Mouse (Mus musculus) megakaryocyte, embryonic 14.5 days (primary cell): Measurements from ENCODE around the gene Utrn. TPM values are rescaled to one million over a fixed set of nuclear protein-coding genes. Genes with fewer than 3 reads are reported as not detected.

Experiments used
- H3K27me3 ChIP-seq: replicated peaks from 2 replicates; pipeline ENCODE3; 2012; ENCODE audit warnings: inconsistent platforms
- H3K36me3 ChIP-seq: replicated peaks from 2 replicates; pipeline ENCODE3; 2012; ENCODE audit warnings: low read length, inconsistent platforms, mixed read lengths
- H3K4me1 ChIP-seq: 2 replicates; pipeline ENCODE4 v1.6.1; 2012; ENCODE audit warnings: inconsistent platforms
- H3K4me3 ChIP-seq: replicated peaks from 2 replicates; pipeline ENCODE3; 2012; ENCODE audit warnings: moderate library complexity, mild to moderate bottlenecking, inconsistent platforms
- H3K9me3 ChIP-seq: 2 replicates; pipeline ENCODE4 v1.6.1; 2012; ENCODE audit warnings: inconsistent platforms
- FLI1 ChIP-seq: IDR thresholded peaks from 2 replicates; pipeline ENCODE4 v1.6.1; 2012; ENCODE audit warnings: low read length, inconsistent platforms, mixed read lengths
- GATA1 ChIP-seq: IDR thresholded peaks from 3 replicates; pipeline ENCODE4 v1.6.1; 2012; ENCODE audit warnings: mixed read lengths, low read length, inconsistent platforms, borderline replicate concordance
- polyA plus RNA-seq: library from polyadenylated mRNA; stranded (reverse); fragments of >175 nt; gene quantifications from 2 replicates; pipeline ENCODE4 v1.2.3, GENCODE M21; 2012; ENCODE audit warnings: low replicate concordance; ENCODE audit not compliant: insufficient read depth

Utrn gene
- polyA plus RNA-seq, 1 experiment, result 6.1 TPM

DNA sequence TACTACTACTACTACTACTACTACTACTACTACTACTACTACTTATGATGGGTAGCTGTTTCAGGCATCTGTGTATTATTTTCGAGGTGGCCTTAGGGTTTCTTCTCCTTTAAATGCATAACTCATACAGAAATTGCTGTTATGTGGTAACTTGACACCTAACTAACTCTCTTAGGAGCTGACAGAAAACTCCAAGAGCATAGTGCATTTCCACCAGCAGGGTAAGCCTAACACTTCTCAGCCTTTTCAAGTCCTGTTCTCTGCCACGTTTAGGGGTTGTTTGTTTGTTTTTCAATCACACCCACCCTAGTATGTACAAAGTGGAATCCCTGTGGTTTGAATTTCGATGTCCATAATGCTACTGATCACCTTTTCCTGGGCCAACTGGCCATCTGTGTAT lies 78.3 kb downstream of the Utrn start:
- Histone ChIP-seq H3K36me3 (peaks cover 11% of the 10 kb centered on the region), H3K27me3 (no peaks in the 10 kb centered on the region), H3K4me1 (peaks cover 24% of the 10 kb centered on the region), H3K9me3 (no peaks in the 10 kb centered on the region), H3K4me3 (no peak overlapping the region)
- TF ChIP-seq GATA1 (no peak), FLI1 (no peak)

DNA sequence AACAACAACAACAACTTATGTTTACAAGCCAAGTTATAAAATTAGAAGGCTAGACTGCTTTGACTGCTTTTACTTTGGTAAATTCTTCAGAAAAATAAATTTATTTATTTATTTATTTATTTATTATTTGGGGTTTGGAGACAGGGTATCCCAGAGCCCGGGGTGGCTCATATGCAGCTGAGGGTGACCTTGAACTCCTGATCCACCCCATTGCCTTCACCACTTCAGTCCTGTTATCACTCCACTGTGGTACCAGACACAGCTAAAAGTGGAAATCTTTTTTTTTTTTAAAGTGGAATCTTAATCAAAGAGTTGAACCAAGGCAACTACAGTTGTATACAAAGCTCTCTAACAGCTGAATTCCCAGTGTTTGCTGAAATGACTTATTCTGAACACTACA lies 80.6 kb downstream of the Utrn start:
- Histone ChIP-seq H3K4me3 (no peak overlapping the region), H3K36me3 (peaks cover 20% of the 10 kb centered on the region), H3K27me3 (no peaks in the 10 kb centered on the region), H3K9me3 (no peaks in the 10 kb centered on the region), H3K4me1 (peaks cover 15% of the 10 kb centered on the region)
- no peak for TF ChIP-seq GATA1
- TF ChIP-seq FLI1, result no peak

DNA sequence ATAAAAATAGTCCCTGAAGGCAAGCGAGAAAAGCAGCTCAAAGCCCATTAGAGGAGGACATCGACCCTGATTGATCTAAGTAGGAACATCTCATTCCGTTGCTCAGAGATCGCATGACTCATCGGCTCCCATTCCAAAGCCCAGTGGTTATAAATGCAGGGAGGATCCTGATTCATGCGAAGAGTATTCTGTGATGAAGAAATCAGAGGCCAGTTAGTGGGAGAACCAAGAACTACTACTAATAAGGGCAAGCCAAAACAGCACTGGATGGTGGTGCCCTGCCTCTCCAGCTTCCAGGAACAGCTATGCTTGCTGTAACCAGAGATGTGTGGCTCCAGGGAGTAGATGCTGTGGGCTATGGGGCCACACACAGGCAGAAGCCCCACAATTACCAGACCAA lies 81.2 kb downstream of the Utrn start:
- H3K4me1 ChIP-seq, result peaks cover 17% of the 10 kb centered on the region
- H3K9me3 ChIP-seq, result no peaks in the 10 kb centered on the region
- H3K4me3 ChIP-seq, result no peak overlapping the region
- H3K36me3 ChIP-seq, result peaks cover 21% of the 10 kb centered on the region
- TF ChIP-seq FLI1 (no peak), GATA1 (no peak)
- H3K27me3 ChIP-seq, result no peaks in the 10 kb centered on the region

DNA sequence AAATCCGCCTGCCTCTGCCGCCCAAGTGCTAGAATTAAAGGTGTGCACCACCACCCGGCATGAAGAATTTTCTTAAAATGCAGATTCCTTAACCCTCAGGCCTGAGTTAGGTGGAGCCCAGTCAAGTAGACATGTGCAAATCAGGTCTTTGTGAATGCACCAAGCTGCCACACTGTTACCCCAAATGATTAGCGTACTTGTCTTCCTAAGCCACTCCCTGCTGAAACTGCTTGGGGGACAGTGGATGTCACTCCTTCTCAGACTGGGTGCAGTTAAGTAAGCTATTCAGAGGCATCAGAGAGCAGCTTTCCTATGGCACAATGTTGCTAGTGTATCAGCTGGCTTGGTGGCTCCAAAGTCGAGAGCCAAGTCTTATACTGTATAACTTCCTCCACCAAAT lies 83.9 kb downstream of the Utrn start:
- Histone ChIP-seq H3K9me3 (no peaks in the 10 kb centered on the region), H3K36me3 (peaks cover 27% of the 10 kb centered on the region), H3K4me3 (no peak overlapping the region), H3K4me1 (peaks cover 23% of the 10 kb centered on the region), H3K27me3 (no peaks in the 10 kb centered on the region)
- TF ChIP-seq FLI1 (no peak), GATA1 (no peak)

DNA sequence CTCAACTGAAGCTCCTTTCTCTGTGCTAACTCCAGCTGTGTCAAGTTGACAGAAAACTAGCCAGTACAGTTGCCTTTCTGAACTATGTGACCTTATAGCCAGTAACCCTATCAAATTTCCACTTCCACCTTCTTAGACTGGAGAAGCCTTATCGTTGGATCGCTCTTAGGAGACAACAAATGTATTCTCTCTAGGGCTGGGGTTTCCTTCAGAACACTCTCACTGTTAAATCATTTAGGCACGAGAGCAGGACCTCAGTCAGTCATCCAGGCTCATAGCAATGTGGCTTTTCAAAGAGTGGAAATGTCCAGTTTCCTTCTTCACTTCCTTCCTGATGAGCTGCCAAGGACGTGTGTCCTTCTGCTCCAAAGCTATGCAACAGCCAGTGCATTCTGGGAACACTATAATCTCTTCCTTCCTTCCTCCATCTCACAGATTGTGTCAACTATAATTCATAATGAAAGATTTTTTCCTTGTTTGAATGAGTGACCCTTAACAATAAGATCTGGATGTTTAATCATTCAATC lies 87.7 kb downstream of the Utrn start:
- Histone ChIP-seq H3K36me3 (peaks cover 42% of the 10 kb centered on the region), H3K27me3 (no peaks in the 10 kb centered on the region), H3K9me3 (peaks cover 9% of the 10 kb centered on the region), H3K4me1 (peaks cover 15% of the 10 kb centered on the region), H3K4me3 (no peak overlapping the region)
- TF ChIP-seq GATA1, result no peak
- no peak for TF ChIP-seq FLI1

DNA sequence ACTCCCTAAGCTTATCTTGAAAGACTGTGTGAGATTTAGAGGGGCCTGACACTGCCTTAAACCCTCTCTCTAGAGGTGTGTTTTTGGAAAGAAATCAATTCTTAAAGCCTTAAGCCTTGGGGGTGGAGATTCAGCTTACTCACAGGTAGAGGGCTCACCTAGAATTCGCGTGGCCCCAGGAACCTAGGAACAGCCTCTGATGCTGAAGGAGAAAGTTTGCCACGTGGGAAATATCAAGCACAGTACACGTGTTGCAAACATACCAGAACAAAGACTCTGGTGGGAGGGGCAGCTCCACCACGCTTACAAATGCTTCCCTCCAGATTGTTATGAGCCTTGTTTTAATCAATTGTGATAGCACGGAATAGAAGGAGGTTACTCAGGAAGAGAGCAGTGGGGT lies 96.0 kb downstream of the Utrn start:
- Histone ChIP-seq H3K9me3 (peaks cover 16% of the 10 kb centered on the region), H3K4me1 (peaks cover 32% of the 10 kb centered on the region), H3K4me3 (no peak overlapping the region), H3K36me3 (peaks cover 26% of the 10 kb centered on the region), H3K27me3 (no peaks in the 10 kb centered on the region)
- no peak for TF ChIP-seq FLI1
- no peak for TF ChIP-seq GATA1

DNA sequence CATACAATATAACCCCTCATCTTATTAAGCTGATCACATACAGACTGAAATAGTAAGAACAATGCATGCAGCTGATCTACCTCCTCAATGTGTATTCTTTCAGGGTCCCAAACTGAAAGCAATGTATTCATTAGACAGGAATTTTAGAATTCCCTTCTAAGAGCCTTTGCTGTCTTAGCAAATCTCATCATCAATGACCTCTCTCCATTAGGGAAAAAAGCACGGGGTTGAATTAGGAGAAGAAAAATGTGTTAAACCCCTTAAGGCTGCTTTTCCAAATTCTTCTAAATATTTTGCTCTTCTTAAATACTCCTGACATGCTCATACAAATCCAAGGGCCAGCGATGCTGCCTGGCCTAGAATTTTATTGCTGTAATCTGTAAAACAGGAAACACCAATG lies 97.7 kb downstream of the Utrn start:
- H3K4me1 ChIP-seq, result peaks cover 32% of the 10 kb centered on the region
- no peaks in the 10 kb centered on the region for H3K27me3 ChIP-seq
- no peak overlapping the region for H3K4me3 ChIP-seq
- no peak for TF ChIP-seq FLI1
- no peak for TF ChIP-seq GATA1
- H3K36me3 ChIP-seq, result peaks cover 30% of the 10 kb centered on the region
- H3K9me3 ChIP-seq, result peaks cover 19% of the 10 kb centered on the region

DNA sequence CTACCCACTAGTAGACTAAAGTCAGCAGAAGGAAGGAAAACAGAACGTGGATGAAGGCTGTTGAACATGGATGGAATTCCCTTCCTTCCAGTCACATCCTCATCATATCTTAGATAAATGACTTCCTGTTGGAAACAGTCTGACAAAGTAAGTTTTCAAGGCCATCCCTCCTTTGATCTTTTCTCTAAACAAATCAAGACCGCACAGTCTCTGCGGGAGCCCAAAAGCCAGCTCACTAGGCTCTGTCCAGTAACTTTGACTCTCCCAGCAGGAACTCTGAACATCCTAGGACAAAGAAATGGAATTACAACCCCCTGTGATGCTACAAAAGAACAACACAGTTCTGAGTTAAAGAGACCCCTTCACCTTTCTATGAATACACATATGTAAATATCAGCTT lies 106.5 kb downstream of the Utrn start:
- Histone ChIP-seq H3K27me3 (no peaks in the 10 kb centered on the region), H3K9me3 (peaks cover 14% of the 10 kb centered on the region), H3K4me3 (no peak overlapping the region), H3K36me3 (peaks cover 66% of the 10 kb centered on the region), H3K4me1 (peaks cover 16% of the 10 kb centered on the region)
- TF ChIP-seq GATA1 (no peak), FLI1 (no peak)

DNA sequence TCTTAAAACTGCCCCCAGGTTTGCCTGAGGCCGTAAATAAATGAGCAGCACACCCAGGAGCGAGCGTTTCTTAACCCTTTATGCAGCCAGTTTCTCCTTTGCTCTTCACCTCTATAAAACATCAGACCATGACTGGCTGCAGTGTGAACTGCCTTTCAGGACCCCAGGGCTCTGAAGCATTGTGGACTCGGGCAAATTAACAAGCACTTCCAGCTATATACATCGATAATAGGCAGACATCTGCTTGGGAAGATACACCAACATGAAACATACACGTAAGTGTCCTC lies 110.5 kb downstream of the Utrn start:
- peaks cover 34% of the 10 kb centered on the region for H3K4me1 ChIP-seq
- H3K27me3 ChIP-seq, result no peaks in the 10 kb centered on the region
- TF ChIP-seq GATA1, result no peak
- no peak for TF ChIP-seq FLI1
- no peak overlapping the region for H3K4me3 ChIP-seq
- no peaks in the 10 kb centered on the region for H3K9me3 ChIP-seq
- H3K36me3 ChIP-seq, result peaks cover 33% of the 10 kb centered on the region

DNA sequence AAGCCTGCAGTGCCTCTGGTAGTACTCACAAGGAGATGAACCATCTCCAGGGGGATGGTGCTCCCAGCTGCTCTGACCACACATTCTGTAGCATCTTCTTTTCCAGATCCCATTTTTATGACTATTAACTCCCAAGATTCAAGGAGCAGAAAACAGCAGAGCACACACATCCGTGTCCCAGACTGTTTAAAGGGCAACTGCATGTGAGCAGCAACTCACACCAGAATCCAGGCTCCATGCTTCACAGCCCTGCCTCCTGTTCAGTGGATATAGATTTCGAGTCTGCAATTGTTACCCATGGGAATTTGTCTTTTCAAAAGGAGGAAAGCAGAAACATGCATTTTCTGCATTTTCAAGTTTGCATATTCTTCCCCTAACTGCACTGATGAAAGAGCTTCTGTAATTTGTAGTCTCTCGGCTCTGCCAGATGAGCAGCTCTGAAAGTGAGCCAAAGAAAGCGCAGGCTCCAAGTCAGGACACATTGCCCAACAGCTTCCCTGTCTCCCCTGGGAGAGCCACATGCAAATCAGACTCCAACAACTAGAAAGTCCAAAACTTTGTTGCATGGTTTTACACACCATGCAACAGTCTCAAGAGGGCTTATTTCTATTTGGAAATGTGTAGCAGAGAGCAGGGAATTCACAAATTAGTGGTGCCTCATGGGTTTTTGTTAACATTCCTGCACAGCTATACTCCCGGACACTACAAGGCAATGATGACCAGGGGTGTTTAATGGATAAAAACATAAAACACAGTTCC lies 111.0 kb downstream of the Utrn start:
- H3K36me3 ChIP-seq, result peaks cover 28% of the 10 kb centered on the region
- no peaks in the 10 kb centered on the region for H3K27me3 ChIP-seq
- TF ChIP-seq GATA1 (no peak), FLI1 (no peak)
- peaks cover 34% of the 10 kb centered on the region for H3K4me1 ChIP-seq
- no peaks in the 10 kb centered on the region for H3K9me3 ChIP-seq
- H3K4me3 ChIP-seq, result no peak overlapping the region
